Mouse (Mus musculus) small intestine, adult 2 months (tissue): ENCODE data around the gene Hivep3.

Experiments used
- CTCF ChIP-seq: fragments of 200-500 bp; IDR thresholded peaks from 2 replicates; pipeline ENCODE4 v1.5.1; 2012; ENCODE audit warnings: low read depth, mild to moderate bottlenecking, control low read depth, inconsistent platforms, low read length, moderate library complexity, mixed read lengths; ENCODE audit not compliant: insufficient replicate concordance, insufficient read length; ENCODE audit errors: extremely low read depth
- POLR2A ChIP-seq: fragments of 200-500 bp; IDR thresholded peaks from 2 replicates; pipeline ENCODE4 v1.6.1; 2012; ENCODE audit warnings: low read depth, mild to moderate bottlenecking, control low read depth, inconsistent platforms, low read length, moderate library complexity

DNA sequence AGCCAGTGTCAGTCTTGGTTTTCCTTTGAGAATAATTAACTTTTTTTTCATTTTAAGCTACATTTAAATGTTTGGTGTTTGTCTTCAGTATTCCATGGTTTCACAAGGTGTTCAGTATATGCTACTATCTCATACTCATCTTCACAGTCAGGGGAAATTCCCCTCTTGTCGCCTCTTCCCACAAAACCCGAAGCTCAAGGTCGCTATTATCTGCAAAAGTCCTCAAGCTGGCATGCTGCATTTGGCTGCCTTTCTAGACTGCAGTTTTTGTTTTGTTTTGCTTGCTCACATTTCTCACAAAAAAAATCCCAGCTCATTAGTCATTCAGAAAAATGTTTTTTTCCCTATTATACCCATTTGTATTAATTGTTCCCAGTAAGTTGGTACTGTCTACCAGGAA is 92.4 kb downstream of the Hivep3 start:
- TF ChIP-seq CTCF (no peak), POLR2A (no peak)
